In the genomic region with DNA sequence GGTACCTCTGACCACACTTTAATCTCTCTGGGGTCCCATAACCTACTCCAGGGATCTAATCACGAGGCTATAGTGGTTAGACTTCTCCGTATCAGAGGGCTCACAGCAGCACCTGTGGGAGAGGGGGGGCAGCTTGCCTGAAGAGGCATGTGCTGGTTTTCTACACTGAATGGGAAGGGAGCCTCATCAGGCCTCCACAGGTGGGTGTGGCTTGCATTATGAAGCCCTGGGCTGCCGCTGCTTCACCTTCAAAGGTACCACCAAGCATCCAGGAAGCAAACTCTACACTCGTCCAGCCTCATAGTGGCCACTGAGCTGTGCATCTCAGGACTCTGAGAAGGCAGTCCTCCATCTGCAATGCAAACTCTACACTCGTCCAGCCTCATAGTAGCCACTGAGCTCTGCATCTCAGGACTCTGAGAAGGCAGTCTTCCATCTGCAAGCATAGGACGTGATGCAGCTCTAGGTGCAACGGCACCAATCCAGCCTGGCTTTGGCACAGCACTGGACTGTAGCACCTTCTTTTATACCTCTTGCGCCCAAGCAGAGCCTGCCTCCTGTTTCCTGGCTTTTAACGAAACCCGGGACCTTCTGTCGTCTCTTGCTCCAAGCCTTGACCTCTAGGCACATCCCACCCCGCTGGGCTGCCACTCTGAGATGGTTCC, we compare ENCODE assay signal across 9 mouse cellular contexts.
DNase-seq lines count a peak whose midpoint lies in the region; ATAC-seq and TF ChIP-seq lines count a peak whose summit lies in the region.
"Had no signal": no experiment of that assay in that cellular context is flagged by ENCODE, and none has a peak within 500 bp of the region (broad histone marks: within the 10 kb centered on the region; RNA-seq: fewer than 3 reads in every experiment).

No protein-coding gene starts in this region.

- no peak for ATAC-seq in forebrain, embryonic 14.5 days
- ATAC-seq in limb, embryonic 14.5 days (ENCODE audit: low FRiP score, low read depth), result no peak
- ATAC-seq in stomach, embryonic 15.5 days (ENCODE audit: insufficient read depth, low FRiP score, low read depth), result no peak

- 0 out of 2 replicates have a peak overlapping the region, but pooled peaks have one; percentile 18 for H3K4me2 ChIP-seq in forebrain, embryonic 14.5 days (ENCODE audit: low read length)
- no peak overlapping the region for H3K4me2 ChIP-seq in limb, embryonic 14.5 days (replicated peaks; ENCODE audit: low read depth, low read length, severe bottlenecking)
- no peak overlapping the region for H3K4me2 ChIP-seq in stomach, embryonic 15.5 days

- peaks cover 35% of the 10 kb centered on the region for H3K4me1 ChIP-seq in forebrain, embryonic 14.5 days (ENCODE audit: control insufficient read depth, insufficient read depth, low read length)
- H3K4me1 ChIP-seq in limb, embryonic 14.5 days (ENCODE audit: control insufficient read depth, insufficient read depth, low read length), result peaks cover 23% of the 10 kb centered on the region
- peaks cover 38% of the 10 kb centered on the region for H3K4me1 ChIP-seq in stomach, embryonic 15.5 days

- H3K9me3 ChIP-seq in forebrain, embryonic 14.5 days (replicated peaks; ENCODE audit: control insufficient read depth, low read length), result no peaks in the 10 kb centered on the region
- no peaks in the 10 kb centered on the region for H3K9me3 ChIP-seq in limb, embryonic 14.5 days (ENCODE audit: control insufficient read depth, low read length)
- no peaks in the 10 kb centered on the region for H3K9me3 ChIP-seq in stomach, embryonic 15.5 days
- H3K9me3 ChIP-seq: limb, embryonic 15.5 days had no signal

- WGBS in forebrain, embryonic 14.5 days, result 17% methylated on average over 12 of the region's 12 CpGs
- WGBS in limb, embryonic 14.5 days, result 47% methylated on average over 12 of the region's 12 CpGs
- 53% methylated on average over 12 of the region's 12 CpGs for WGBS in stomach, embryonic 15.5 days

- no peaks in the 10 kb centered on the region for H3K27me3 ChIP-seq in forebrain, embryonic 14.5 days (replicated peaks; ENCODE audit: control insufficient read depth, insufficient read depth, low read length)
- no peaks in the 10 kb centered on the region for H3K27me3 ChIP-seq in limb, embryonic 14.5 days (ENCODE audit: control insufficient read depth, insufficient read depth, low read length)
- no peaks in the 10 kb centered on the region for H3K27me3 ChIP-seq in stomach, embryonic 15.5 days (replicated peaks)
- H3K27me3 ChIP-seq: limb, embryonic 15.5 days had no signal

- H3K4me3 ChIP-seq in layer of hippocampus, adult 2 months, result no peak overlapping the region
- H3K4me3 ChIP-seq in forebrain, embryonic 14.5 days (ENCODE audit: low read depth, low read length), result no peak overlapping the region
- no peak overlapping the region for H3K4me3 ChIP-seq in limb, embryonic 14.5 days (replicated peaks; ENCODE audit: low read length)
- no peak overlapping the region for H3K4me3 ChIP-seq in stomach, embryonic 15.5 days (replicated peaks)
- H3K4me3 ChIP-seq: limb, embryonic 15.5 days had no signal

- TF ChIP-seq CTCF in layer of hippocampus, adult 2 months (conservative IDR thresholded peaks at IDR 0.05), result no peak

- H3K27ac ChIP-seq in layer of hippocampus, adult 2 months, result peak overlapping the region; percentile 66; the same call in 1 of the 2 replicates
- peak overlapping the region; percentile 93 for H3K27ac ChIP-seq in forebrain, embryonic 14.5 days (ENCODE audit: low read depth, low read length)
- H3K27ac ChIP-seq in limb, embryonic 14.5 days (replicated peaks; ENCODE audit: low read depth, low read length), result peak overlapping the region; percentile 71; the same call in 1 of the 2 replicates
- peak overlapping the region; percentile 55 for H3K27ac ChIP-seq in stomach, embryonic 15.5 days

- TF ChIP-seq POLR2A in limb, embryonic 14.5 days (IDR thresholded peaks at IDR 0.05; ENCODE audit: borderline replicate concordance, extremely low read depth, insufficient read depth, insufficient read length), result no peak

- H3K9ac ChIP-seq in forebrain, embryonic 14.5 days (ENCODE audit: low read length), result peak overlapping the region; percentile 41; the same call in 1 of the 2 replicates
- H3K9ac ChIP-seq in limb, embryonic 14.5 days (ENCODE audit: low read depth, low read length, severe bottlenecking), result no peak overlapping the region
- H3K9ac ChIP-seq in stomach, embryonic 15.5 days, result no peak overlapping the region
- H3K9ac ChIP-seq: limb, embryonic 15.5 days had no signal

- H3K36me3 ChIP-seq in forebrain, embryonic 14.5 days (ENCODE audit: control insufficient read depth, insufficient read depth, low read length), result no peaks in the 10 kb centered on the region
- H3K36me3 ChIP-seq in limb, embryonic 14.5 days (ENCODE audit: control insufficient read depth, insufficient read depth, low read length), result no peaks in the 10 kb centered on the region
- H3K36me3 ChIP-seq in stomach, embryonic 15.5 days, result no peaks in the 10 kb centered on the region
- H3K36me3 ChIP-seq: limb, embryonic 15.5 days had no signal

- no peak for DNase-seq in layer of hippocampus, adult 2 months (ENCODE audit: low spot score in 2 of 2)
- DNase-seq in layer of hippocampus, adult 9-11 months, result no peak
- no peak for DNase-seq in forebrain, embryonic 14.5 days (ENCODE audit: low spot score)
- DNase-seq in limb, embryonic 14.5 days (ENCODE audit: low spot score), result no peak
- DNase-seq in urinary bladder, postnatal 10 days (ENCODE audit: low spot score), result no peak
- no peak for DNase-seq in yolk sac, embryonic 10.5 days (ENCODE audit: low spot score)
- DNase-seq: cerebellum, adult 11-12 months had no signal
